Mouse (Mus musculus) mammary gland, adult 2 months (tissue): ENCODE measurements around the gene Dapk3. TPM values are rescaled to one million over a fixed set of nuclear protein-coding genes. Genes with fewer than 3 reads are reported as not detected.

Experiments
- polyA plus RNA-seq: library from polyadenylated mRNA; depleted of rRNA; stranded (reverse); fragments of >200 nt; gene quantifications from 2 replicates; pipeline ENCODE4 v1.2.3, GENCODE M21; 2012; ENCODE audit warnings: low replicate concordance; rRNA removed

Gene Dapk3
- 41.3 and 86.2 TPM in 2 replicates for polyA plus RNA-seq

DNA sequence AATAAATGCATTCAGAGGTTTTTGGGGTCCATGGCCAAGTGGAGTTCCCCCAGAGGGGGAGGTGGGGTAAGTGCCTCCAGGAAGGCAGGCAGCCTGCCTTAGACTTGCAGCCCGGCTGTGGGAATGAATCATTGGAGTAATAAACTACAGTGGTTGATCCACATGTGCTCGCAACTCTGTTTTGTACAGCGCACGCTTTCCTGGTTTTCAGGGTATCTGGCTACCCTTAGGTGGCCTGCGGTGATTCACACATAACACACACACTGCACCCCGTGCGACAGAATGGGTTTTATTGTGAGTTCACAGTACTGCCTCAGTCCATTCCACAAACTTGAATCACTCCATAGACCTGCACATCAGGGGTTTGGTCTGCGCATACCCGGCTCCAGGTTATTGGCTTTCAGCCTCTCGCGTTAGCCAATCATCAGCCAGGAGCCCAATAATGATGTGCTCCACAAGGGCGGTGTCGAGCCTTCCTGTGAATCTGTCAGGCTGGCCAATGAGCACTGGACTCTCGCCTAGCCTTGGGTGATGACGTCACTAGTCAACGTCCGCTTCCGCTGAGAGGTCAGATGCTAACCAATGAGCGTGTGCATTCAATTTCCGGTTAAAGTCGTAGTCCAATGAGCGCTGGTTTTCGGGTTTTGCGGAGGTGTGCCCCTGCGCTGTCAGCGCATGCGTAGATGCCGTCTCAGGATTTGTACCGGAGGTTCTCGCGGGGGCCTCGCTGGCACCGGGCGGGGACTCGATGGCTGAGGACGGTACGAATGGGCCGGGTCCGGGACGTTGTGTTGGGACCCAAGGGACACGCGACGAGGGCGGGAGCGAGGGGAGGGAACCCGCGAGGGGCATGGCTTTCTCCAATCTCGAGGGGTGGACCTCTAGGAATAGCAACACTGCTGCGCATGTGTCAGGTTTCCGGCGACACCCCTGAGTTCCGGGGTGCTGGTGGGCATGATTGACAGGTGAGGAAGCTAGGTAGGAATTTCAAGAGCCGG is at the start of gene Dapk3:
Gene Dapk3 (plus strand): TSS at position 670 of the 998 bp plus-strand sequence.

DNA sequence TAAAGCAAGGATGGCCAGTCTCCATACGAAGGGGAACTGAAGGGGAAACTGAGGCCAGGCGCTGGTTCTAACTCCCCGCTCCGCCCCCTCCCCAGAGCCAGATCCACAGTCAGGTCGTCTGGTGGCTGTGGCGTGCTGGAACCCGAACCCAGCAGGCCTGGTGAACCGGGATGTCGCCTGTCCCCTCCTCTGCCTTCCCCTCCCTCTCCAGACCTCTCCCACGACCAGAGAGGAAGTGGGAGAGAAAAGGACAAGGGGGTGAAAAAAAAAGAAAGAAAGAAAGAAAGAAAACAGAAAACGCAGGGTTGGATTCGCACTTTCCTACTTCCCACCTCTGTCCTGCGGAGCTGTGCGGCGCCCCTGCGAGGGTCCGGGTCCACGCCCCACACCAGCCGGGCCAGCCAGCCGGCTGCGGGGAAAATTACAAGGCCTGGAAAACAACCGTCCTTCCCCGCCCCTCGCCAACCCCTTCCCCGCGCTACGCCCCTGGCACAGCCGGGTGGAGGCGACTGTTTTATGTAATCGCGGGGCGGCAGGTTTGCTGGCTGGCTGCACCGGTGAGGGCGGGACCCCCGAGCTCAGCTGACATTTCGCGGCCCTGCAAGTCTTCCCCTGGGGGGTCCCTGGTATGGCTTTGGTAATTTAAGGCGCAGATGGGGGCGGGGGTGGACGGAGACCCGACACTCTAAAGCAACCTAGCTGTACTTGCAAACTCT is 47.7 kb upstream of the Dapk3 start, which contains the start of gene Zbtb7a:
Gene Zbtb7a (plus strand): TSS at position 255 of the 716 bp plus-strand sequence.

DNA sequence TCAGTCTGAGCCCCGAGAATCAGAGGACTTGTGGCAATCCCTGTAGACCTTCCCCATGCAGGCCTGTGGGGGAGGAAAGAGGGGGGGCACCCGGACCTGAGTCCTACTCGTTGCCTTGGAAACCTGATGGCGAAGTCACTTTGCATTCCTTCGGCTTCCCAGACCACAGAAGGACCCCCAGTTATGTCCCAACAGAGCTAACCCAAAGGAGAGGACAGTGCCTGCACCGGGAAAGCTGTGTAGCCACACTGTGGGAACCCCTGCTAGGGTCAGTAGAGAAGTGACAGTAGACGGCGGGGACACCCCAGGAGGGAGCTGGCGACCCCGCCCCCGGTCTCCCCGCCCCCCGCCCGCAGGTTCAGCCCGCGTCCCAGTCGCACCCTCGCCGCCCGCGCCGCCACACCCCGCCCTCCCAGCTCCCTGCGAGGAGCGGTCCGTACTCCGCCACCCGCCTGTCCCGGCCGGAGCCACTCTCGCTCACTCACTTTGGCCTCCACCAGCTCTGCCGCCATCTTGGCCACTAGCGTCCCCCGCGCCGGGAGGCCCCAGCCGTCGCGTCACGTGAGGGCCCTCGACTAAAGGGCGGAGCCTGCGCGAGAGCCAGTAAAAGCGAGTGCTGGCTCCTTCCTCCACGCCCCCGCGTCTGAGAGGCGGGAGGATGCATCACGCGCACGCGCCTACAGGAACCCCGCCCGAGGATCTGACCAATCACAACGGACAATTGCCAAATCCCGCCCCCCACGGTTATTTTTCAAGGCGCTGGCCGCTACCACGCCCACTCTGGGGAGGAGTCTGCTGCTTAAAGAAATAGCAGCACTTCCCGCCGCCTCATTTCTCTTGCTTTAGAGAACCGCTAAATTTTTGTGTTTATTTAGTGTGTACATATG is 15.4 kb upstream of the Dapk3 start, which contains the start of gene Pias4:
Gene Pias4 (minus strand): TSS at position 724 of the 887 bp plus-strand sequence.

DNA sequence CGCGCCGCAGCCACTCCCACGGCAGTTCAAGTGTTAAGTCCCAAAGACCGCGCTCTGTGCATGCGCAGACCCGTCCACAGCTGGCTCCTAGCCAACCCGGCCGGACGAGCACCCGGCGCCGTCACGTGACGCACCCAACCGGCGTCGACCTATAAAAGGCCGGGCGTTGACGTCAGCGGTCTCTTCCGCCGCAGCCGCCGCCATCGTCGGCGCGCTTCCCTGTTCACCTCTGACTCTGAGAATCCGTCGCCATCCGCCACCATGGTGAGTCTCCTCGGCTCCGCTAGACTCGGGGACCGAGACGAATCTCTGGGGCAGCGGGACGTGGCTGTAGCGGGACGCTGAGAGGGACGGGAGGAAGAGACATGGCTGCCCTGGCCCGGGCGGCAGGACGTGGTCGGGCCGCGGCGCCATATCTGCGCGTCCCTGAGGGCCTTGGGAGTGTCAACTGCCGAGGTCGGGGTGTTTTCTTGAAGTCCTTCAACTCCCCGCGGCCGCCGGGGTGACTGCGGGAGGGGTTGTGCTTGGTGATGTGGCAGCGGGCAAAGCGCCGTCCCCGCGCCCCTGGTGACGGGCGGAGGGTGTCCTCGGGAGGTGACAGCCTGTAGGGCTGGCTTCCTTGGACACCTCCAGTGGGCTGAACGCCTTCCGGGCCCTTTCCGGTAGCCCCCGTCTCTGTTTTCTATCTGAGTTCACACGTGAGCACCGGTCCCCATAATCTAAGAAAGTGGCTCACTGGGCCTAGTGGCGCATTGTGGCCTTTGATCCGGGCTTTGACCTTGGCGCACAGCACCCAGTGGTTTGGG is 6.1 kb upstream of the Dapk3 start, which contains the start of gene Eef2:
Gene Eef2 (plus strand): TSS at position 166 of the 806 bp plus-strand sequence.

DNA sequence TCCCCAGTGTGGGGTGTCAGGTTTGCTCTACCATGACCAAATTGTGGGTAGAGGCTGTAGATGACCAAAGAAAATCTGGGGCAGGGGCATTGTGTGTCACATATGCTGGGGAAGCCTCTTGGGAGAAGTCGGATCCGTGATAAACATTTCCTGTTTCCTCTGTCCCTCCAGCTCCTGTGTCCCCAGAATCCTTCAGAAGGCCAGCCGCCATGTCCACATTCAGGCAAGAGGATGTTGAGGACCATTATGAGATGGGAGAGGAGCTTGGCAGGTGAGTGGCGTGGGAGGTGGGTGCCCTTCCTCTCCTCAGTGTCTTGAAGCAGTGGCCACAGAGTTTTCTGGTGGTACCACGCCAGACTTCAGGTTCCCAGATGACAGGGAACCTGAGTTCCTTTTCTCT is 1.0 kb downstream of the Dapk3 start, which contains the start of gene 4930442H23Rik:
Gene 4930442H23Rik (minus strand): TSS at position 45 of the 400 bp plus-strand sequence.

DNA sequence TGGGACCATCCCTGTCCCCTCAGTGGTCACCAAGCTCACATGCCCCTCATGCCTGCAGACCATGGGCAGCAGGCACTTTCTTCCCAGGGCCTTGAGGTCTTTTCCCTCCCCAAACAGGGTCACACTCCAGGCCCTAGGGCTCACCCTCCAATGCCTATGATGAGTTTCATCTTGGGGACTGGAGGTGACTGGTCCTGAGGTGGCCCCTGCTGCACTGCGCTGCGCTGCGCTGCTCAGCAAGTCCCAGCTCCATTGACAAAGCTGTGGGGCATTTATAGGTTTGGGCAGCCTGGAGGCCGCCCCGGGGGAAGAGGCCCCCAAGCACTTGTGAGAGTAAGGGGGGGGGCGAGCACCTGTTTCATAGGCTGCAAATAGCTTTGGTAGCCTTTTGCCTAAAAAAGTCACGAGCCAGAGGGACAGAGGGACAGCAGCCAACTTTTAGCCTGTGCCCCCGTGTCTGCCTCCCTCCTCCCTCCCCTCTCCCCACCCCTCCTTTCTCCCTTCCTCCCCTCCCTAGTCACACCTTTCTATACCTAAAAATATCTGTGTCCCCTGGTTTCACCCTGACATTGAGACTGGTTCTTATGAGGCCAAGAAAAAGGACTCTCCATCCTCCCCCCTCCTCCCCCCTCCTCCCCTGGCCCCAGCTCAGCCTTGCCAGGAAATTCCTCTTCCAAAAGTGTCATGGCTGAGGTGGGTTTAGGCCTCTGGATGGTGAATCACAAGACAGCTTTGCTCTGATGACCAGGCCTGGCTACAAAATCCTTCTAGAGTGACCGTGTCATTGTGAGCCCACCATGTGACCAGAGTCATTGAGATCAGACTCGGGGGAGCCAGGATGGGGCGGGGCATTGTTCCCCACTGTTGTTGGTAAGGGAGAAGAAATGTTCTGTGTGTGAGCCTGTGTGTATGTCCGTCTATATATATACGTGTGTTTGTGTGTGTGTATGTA is 19.3 kb downstream of the Dapk3 start, which contains the start of gene Nmrk2:
Gene Nmrk2 (minus strand): TSS at position 245 of the 952 bp plus-strand sequence.

DNA sequence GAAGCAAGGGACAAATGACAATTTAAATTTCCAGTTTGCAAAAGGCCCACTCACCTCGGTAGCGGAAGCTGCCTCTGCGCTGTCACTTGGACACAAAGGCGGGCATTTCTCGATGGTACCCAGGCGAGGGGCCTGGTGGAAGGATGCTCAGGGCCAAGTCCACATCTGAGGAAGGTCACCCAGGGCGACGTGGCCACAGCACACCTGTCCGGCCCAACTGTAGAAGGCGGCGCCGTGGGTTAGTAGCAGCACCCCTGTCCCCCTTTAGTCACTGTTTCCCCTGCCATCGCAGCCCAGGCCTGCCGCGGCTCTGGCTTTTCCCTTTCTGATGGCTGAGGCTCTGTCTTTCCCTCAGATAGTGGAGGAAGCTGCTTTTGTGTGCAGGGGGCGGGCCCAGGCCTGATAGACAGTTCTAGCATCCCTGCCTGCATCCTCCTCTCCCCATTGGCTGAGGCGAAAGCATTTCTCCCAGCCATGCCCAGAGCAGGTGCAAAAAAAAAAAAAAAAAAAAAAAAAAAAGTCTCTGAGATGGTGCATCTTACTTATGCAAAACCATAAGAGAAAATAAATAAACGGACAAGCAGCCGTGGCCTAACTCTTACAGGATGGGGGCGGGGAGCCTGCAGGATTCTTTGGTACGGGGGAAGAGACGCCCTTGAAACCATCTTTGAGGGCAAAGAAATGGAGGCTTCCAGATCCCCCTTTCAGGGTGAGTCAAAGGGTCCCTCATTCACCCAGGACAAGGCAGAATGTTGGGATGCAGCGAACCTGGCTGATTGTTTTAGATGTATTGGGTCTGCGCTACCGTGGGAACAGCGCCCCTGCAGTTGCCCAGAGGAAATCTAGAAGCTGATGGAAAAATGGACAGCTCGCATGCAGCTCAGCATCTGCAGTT is 47.9 kb downstream of the Dapk3 start, which contains the start of gene Atcay:
Gene Atcay (minus strand): TSS at position 396 of the 895 bp plus-strand sequence.

DNA sequence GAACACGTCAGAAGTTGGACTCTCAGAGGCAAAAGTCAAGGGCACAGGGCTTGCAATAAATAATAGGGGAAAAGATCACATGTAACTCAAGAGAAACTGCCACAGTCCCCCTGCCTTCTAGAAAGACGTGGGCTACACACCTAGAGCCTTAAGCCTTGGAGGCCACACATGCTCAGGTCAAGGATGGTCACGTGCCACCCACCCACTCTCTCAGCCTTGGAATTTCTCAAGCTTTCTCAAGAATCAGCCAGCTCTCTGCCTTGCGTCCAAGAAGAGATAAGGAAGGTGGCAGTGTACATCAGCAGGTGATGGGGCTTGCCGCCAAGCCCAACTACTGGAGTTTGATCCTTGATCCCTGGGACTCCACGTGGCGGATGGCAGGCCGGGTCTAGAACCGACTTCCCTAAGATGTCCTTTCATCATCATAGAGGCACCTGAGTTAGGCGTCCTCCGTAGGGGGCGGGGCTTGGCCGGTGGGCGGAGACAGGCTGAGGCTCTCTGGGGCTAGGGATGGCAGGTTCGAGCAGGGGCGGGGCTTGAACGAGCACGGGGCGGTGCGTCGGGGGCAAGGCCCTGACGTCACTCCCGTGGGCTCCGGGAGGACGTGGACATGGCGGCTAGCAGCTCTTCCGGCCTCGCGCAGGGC is 49.9 kb downstream of the Dapk3 start, which contains the start of gene Zfr2:
Gene Zfr2 (plus strand): TSS at position 576 of the 646 bp plus-strand sequence.

Other genes with a start within 250 kb of the Dapk3 start
- gene Gng7, start 168.1 kb upstream of the Dapk3 start, polyA plus RNA-seq: 6.4 and 7.3 TPM in 2 replicates
- 0.09 and 0.27 TPM in 2 replicates for gene Diras1, start 157.3 kb upstream of the Dapk3 start, polyA plus RNA-seq
- 36.6 and 42.0 TPM in 2 replicates for gene Slc39a3, start 145.6 kb upstream of the Dapk3 start, polyA plus RNA-seq
- gene Sgta, start 122.8 kb upstream of the Dapk3 start, polyA plus RNA-seq: 313 and 371 TPM in 2 replicates
- gene Thop1, start 113.0 kb upstream of the Dapk3 start, polyA plus RNA-seq: 30.9 and 38.7 TPM in 2 replicates
- gene Creb3l3, start 84.1 kb upstream of the Dapk3 start, polyA plus RNA-seq: 2.5 TPM in 2 replicates
- gene Map2k2, start 77.1 kb upstream of the Dapk3 start, polyA plus RNA-seq: 152 and 291 TPM in 2 replicates
- gene Zbtb7a, start 47.8 kb upstream of the Dapk3 start, polyA plus RNA-seq: 45.5 and 121 TPM in 2 replicates
- 36.6 and 47.6 TPM in 2 replicates for gene Pias4, start 15.1 kb upstream of the Dapk3 start, polyA plus RNA-seq
- gene Eef2, start 6.4 kb upstream of the Dapk3 start, polyA plus RNA-seq: 1,357 and 1,920 TPM in 2 replicates
- gene 4930442H23Rik, start 844 bp downstream of the Dapk3 start, polyA plus RNA-seq: not detected in 2 replicates
- 3.4 TPM in 1 of 2 replicates, not detected in the other for gene Nmrk2, start 19.0 kb downstream of the Dapk3 start, polyA plus RNA-seq
- gene Atcay, start 47.8 kb downstream of the Dapk3 start, polyA plus RNA-seq: 0.98 and 1.3 TPM in 2 replicates
- 12.8 and 21.1 TPM in 2 replicates for gene Zfr2, start 50.1 kb downstream of the Dapk3 start, polyA plus RNA-seq
- 6.9 and 12.2 TPM in 2 replicates for gene Matk, start 69.9 kb downstream of the Dapk3 start, polyA plus RNA-seq
- 46.1 and 120 TPM in 2 replicates for gene Mrpl54, start 83.9 kb downstream of the Dapk3 start, polyA plus RNA-seq
- 145 and 166 TPM in 2 replicates for gene Apba3, start 84.0 kb downstream of the Dapk3 start, polyA plus RNA-seq
- gene Tjp3, start 108.6 kb downstream of the Dapk3 start, polyA plus RNA-seq: 12.5 and 27.1 TPM in 2 replicates
- 84.9 and 118 TPM in 2 replicates for gene Pip5k1c, start 110.0 kb downstream of the Dapk3 start, polyA plus RNA-seq
- gene Cactin, start 138.1 kb downstream of the Dapk3 start, polyA plus RNA-seq: 19.2 and 33.9 TPM in 2 replicates
- 14.6 and 42.3 TPM in 2 replicates for gene Tbxa2r, start 145.7 kb downstream of the Dapk3 start, polyA plus RNA-seq
- gene Gipc3, start 160.3 kb downstream of the Dapk3 start, polyA plus RNA-seq: 1.7 and 2.7 TPM in 2 replicates
- 70.7 and 162 TPM in 2 replicates for gene Hmg20b, start 167.5 kb downstream of the Dapk3 start, polyA plus RNA-seq
- 37.3 and 90.2 TPM in 2 replicates for gene Mfsd12, start 174.5 kb downstream of the Dapk3 start, polyA plus RNA-seq
- 2.6 and 5.7 TPM in 2 replicates for gene 4930404N11Rik, start 182.8 kb downstream of the Dapk3 start, polyA plus RNA-seq
- 84.0 and 94.3 TPM in 2 replicates for gene Fzr1, start 195.5 kb downstream of the Dapk3 start, polyA plus RNA-seq
- gene Dohh, start 201.4 kb downstream of the Dapk3 start, polyA plus RNA-seq: 66.9 and 127 TPM in 2 replicates
- gene Gm48551, start 201.5 kb downstream of the Dapk3 start, polyA plus RNA-seq: 3.2 and 4.8 TPM in 2 replicates
- gene Gm48552, start 206.0 kb downstream of the Dapk3 start, polyA plus RNA-seq: 2.1 and 6.3 TPM in 2 replicates
- 10.4 and 14.3 TPM in 2 replicates for gene Smim24, start 210.0 kb downstream of the Dapk3 start, polyA plus RNA-seq